Mouse (Mus musculus) hindbrain, embryonic 16.5 days (tissue): ENCODE data around the gene Lef1. TPM values are rescaled to one million over a fixed set of nuclear protein-coding genes. Genes with fewer than 3 reads are reported as not detected.

ENCODE experiments used
- ATAC-seq: fragments of 200-750 bp; cut with Nextera tagmentation; 2 replicates; pipeline ENCODE4 v1.8.0; 2017; ENCODE audit warnings: moderate TSS enrichment, moderate library complexity
- H3K27ac ChIP-seq: fragments of 300-500 bp; sonication (generic); 2 replicates; pipeline ENCODE4 v1.5.1; 2014; ENCODE audit warnings: low read depth, mild to moderate bottlenecking, control low read depth, low read length, moderate library complexity
- H3K27me3 ChIP-seq: fragments of 300-500 bp; sonication (generic); replicated peaks from 2 replicates; pipeline ENCODE4 v1.6.1; 2014; ENCODE audit warnings: low read length; ENCODE audit not compliant: control insufficient read depth, insufficient read depth
- H3K36me3 ChIP-seq: fragments of 300-500 bp; sonication (generic); 2 replicates; pipeline ENCODE4 v1.6.1; 2014; ENCODE audit warnings: mild to moderate bottlenecking, low read length, moderate library complexity, mixed read lengths; ENCODE audit not compliant: control insufficient read depth, insufficient read depth
- H3K4me1 ChIP-seq: fragments of 300-500 bp; sonication (generic); 2 replicates; pipeline ENCODE4 v1.6.1; 2014; ENCODE audit warnings: low read depth, low read length; ENCODE audit not compliant: control insufficient read depth, insufficient read depth
- H3K4me2 ChIP-seq: fragments of 300-500 bp; sonication (generic); 2 replicates; pipeline ENCODE4 v1.6.1; 2014; ENCODE audit warnings: mild to moderate bottlenecking, low read length, control low read depth, moderate library complexity
- H3K4me3 ChIP-seq: fragments of 300-500 bp; sonication (generic); 2 replicates; pipeline ENCODE4 v1.5.1; 2014; ENCODE audit warnings: mild to moderate bottlenecking, low read length, control low read depth, moderate library complexity
- H3K9ac ChIP-seq: fragments of 300-500 bp; sonication (generic); 2 replicates; pipeline ENCODE4 v1.6.1; 2014; ENCODE audit warnings: low read depth, mild to moderate bottlenecking, control low read depth, low read length, moderate library complexity
- H3K9me3 ChIP-seq: fragments of 300-500 bp; sonication (generic); 2 replicates; pipeline ENCODE4 v1.6.1; 2014; ENCODE audit warnings: mild to moderate bottlenecking, low read length, moderate library complexity; ENCODE audit not compliant: control insufficient read depth
- WGBS: fragments of 180-500 bp; shearing (Covaris S2); extraction: QIAGEN DNeasy Blood & Tissue Kit; methylation state at CpG from one replicate; pipeline ENCODE4 v1.1.7; 2014; 5-methylcytosine and 5-hydroxymethylcytosine counted together
- polyA plus RNA-seq: library from polyadenylated mRNA; unstranded; fragments of >200 nt; fragmentation: Nextera tagmentation; extraction: Ambion mirVana; gene quantifications from 2 replicates; pipeline ENCODE4 v1.2.1, GENCODE M21; 2015

Lef1 gene
- polyA plus RNA-seq, 1 experiment from 2014 or later, result 8.0 TPM

DNA sequence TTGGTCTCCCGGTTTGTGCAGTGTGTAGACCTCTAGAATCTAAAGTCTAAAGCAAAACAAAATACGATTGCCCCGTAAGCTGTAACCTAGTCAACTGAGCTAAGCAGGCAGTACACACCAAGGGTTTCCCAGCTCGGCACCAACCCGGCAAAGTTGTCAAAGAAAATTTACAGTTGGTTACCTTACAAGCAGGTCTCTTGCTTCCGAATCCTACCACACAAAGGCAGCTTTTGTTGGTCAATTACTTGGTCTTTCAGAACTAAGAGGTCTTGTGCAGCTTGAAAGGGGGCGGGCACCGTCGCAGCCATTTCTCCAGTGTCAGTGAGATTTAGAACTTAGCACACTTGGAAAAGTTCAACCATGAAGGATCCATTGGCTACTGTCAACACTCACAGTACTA lies 25.2 kb downstream of the Lef1 start:
- Histone ChIP-seq H3K4me2 (no peak overlapping the region), H3K27ac (no peak overlapping the region), H3K9ac (no peak overlapping the region), H3K4me1 (peaks cover 15% of the 10 kb centered on the region), H3K36me3 (no peaks in the 10 kb centered on the region), H3K9me3 (no peaks in the 10 kb centered on the region), H3K27me3 (peaks cover 2% of the 10 kb centered on the region; the same call in 1 of the 2 replicates), H3K4me3 (no peak overlapping the region)
- ATAC-seq, result no peak
- 34% methylated on average over 9 of the region's 9 CpGs for WGBS

DNA sequence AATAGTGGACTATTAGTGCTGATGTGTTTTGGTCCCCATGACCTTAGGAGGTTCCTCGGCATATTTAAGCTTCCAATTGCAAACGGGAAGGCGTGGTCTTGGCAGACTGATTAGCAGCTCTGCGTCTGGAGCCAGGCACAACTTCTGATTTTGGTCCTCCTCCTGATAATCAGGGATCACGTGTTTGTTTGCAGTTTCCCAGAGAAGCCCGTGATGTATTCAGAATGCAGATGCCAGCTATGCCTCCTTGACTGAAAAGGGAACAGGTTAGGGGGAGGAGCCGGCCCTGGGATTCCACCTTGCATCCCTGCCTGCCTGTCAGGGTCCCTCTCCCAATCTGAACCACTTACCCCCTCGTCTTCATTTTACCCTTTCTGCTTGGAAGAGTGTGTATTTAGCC lies 26.2 kb downstream of the Lef1 start:
- 12% methylated on average over 8 of the region's 8 CpGs for WGBS
- H3K4me2 ChIP-seq, result peak overlapping the region; percentile 47
- no peaks in the 10 kb centered on the region for H3K9me3 ChIP-seq
- H3K27ac ChIP-seq, result no peak overlapping the region
- no peak for ATAC-seq
- H3K4me1 ChIP-seq, result peaks cover 15% of the 10 kb centered on the region
- no peaks in the 10 kb centered on the region for H3K36me3 ChIP-seq
- no peak overlapping the region for H3K4me3 ChIP-seq
- H3K9ac ChIP-seq, result no peak overlapping the region
- peaks cover 2% of the 10 kb centered on the region; the same call in 1 of the 2 replicates for H3K27me3 ChIP-seq

DNA sequence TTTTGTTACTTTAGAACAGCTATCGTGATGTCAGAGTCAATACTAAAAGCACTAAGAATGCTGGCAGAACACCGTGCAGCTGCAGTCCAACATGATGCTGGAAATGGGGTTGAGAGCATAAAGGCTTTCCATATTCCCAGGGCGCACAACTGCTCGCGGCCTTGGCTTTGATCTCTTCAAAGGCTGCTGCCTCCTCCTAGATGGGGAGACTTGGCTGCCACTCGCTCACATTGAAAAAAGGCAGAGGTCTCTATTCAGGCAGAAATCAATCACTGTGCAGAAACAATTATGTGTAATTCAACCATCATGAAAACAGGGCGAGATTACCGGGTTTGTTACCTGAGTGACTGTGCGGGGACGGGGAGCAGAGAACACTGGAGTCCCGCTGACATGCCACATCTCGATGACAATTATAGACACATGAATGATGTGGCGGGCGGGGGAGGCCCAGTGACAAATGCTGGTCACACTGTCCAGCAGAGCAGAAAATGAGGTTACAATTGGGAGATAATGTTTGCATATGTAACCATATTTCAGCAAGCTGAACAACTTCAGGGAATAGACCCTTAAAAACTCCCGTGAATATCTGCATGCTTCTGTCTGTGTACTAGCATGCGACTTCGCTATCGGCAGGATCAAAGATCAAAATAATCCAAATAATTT lies 27.0 kb downstream of the Lef1 start:
- Histone ChIP-seq H3K27me3 (peaks cover 2% of the 10 kb centered on the region; the same call in 1 of the 2 replicates), H3K36me3 (no peaks in the 10 kb centered on the region), H3K4me1 (peaks cover 15% of the 10 kb centered on the region), H3K27ac (no peak overlapping the region; the same call in 1 of the 2 replicates), H3K4me3 (peak overlapping the region; percentile 11), H3K9ac (no peak overlapping the region), H3K9me3 (no peaks in the 10 kb centered on the region), H3K4me2 (peak overlapping the region; percentile 47)
- ATAC-seq, result peak; percentile 49; the same call in 1 of the 2 replicates
- WGBS, result 12% methylated on average over 18 of the region's 18 CpGs

DNA sequence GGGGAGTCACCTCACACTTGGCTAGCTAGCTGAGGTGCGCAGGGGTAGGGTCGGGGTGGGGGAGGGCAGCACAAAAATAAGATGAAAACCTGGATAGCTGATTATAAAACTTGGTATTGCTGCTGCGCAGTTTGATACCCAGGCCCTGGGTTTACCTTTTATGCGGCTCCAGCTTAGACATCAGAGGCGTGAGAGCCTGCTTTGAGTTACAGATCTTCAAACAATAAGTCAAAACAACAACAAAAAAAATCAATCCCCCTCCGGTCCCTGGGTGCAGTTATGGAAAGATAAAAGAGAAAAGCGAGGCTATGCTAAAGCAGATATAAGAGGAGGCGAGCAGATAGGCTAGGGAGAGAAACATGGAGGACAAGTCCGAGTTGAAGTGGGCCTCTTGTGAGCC lies 28.0 kb downstream of the Lef1 start:
- Histone ChIP-seq H3K27ac (no peak overlapping the region), H3K4me1 (peaks cover 15% of the 10 kb centered on the region), H3K9ac (no peak overlapping the region), H3K27me3 (peaks cover 2% of the 10 kb centered on the region; the same call in 1 of the 2 replicates), H3K4me3 (no peak overlapping the region), H3K36me3 (no peaks in the 10 kb centered on the region), H3K4me2 (no peak overlapping the region), H3K9me3 (no peaks in the 10 kb centered on the region)
- WGBS, result 79% methylated on average over 9 of the region's 9 CpGs
- ATAC-seq, result no peak

DNA sequence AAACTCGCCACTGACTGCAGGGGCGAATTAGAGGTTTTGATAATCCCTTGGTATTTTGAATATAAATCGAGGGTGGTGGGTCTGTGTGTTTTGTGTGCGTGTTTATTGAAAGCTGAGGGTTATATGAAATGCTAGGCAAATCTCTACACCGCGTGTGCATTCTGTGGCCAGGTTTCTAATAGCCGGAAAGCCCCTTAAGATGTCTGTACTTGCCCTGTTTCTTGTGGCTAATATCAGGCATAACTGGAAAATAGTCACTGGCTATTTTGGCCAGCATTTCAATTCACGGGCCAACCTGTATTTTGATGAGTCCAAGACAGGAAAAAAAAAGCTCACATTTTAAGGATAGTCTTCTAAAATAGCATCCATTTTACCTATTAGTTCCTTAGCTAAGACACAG lies 28.5 kb downstream of the Lef1 start:
- WGBS, result 84% methylated on average over 8 of the region's 8 CpGs
- no peak overlapping the region for H3K9ac ChIP-seq
- H3K27ac ChIP-seq, result no peak overlapping the region
- no peak overlapping the region for H3K4me3 ChIP-seq
- ATAC-seq, result no peak
- H3K4me2 ChIP-seq, result no peak overlapping the region
- peaks cover 2% of the 10 kb centered on the region; the same call in 1 of the 2 replicates for H3K27me3 ChIP-seq
- H3K9me3 ChIP-seq, result no peaks in the 10 kb centered on the region
- H3K4me1 ChIP-seq, result peaks cover 15% of the 10 kb centered on the region
- no peaks in the 10 kb centered on the region for H3K36me3 ChIP-seq

DNA sequence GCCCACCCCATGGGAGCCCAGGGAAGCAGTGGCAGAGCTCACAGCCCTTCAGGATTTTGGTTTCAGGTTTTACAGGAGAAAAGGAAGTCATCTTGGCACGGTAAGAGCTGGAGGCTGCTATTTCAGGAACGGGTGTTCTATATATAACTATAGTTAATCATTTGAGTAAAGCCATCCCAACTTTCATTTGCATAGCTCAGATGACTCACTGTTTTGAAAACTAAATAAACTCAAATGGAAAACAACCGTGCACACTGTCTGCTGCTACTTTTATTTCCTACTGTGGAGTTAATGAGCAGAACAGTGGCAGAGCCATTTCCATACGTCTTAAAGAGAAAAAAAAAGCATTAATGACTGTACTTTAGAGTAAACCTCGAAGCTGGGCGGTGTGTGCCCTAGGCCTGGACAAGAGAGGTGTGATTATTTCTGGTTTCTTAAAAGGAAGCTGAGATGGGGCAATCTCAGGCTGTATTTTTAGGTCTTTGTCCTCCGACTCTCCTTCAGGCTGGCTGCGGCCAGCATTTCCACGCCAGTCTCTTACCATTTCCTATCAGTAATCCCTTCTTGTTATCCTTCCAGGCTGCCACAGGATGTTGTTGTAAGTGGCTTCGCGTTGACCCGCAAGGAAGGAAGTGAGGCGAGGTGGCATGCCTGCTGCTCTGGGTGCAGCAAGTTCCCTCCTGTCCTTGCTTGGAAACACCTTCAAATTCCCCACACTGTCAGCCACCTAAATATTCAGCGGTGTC lies 29.2 kb downstream of the Lef1 start:
- H3K27ac ChIP-seq, result no peak overlapping the region
- no peak for ATAC-seq
- H3K36me3 ChIP-seq, result no peaks in the 10 kb centered on the region
- WGBS, result 66% methylated on average over 14 of the region's 14 CpGs
- H3K27me3 ChIP-seq, result peaks cover 2% of the 10 kb centered on the region; the same call in 1 of the 2 replicates
- no peaks in the 10 kb centered on the region for H3K9me3 ChIP-seq
- no peak overlapping the region for H3K4me3 ChIP-seq
- H3K4me2 ChIP-seq, result no peak overlapping the region
- H3K4me1 ChIP-seq, result peaks cover 15% of the 10 kb centered on the region
- no peak overlapping the region for H3K9ac ChIP-seq

DNA sequence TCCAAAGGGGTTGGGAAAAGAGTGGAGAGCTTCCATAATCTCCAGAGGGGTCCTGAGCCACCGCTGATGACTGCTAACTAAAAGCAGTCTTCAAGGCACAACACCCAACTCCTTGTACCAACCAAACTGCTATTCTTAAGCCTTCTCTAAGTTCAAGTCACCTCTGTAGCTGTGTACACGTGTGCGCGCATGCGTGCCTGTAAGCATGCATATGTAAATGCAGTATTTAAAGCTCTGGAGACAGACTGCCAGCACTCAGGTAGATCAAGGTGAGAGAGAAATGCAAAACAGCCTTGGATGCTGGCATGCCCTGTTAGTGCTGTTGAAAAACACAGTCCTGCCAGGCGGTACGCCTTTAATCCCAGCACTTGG lies 29.8 kb downstream of the Lef1 start:
- no peak overlapping the region for H3K4me3 ChIP-seq
- WGBS, result 89% methylated on average over 7 of the region's 7 CpGs
- no peak overlapping the region for H3K27ac ChIP-seq
- ATAC-seq, result no peak
- no peaks in the 10 kb centered on the region for H3K9me3 ChIP-seq
- no peaks in the 10 kb centered on the region for H3K36me3 ChIP-seq
- H3K9ac ChIP-seq, result no peak overlapping the region
- peaks cover 2% of the 10 kb centered on the region; the same call in 1 of the 2 replicates for H3K27me3 ChIP-seq
- H3K4me1 ChIP-seq, result peaks cover 15% of the 10 kb centered on the region
- H3K4me2 ChIP-seq, result no peak overlapping the region

DNA sequence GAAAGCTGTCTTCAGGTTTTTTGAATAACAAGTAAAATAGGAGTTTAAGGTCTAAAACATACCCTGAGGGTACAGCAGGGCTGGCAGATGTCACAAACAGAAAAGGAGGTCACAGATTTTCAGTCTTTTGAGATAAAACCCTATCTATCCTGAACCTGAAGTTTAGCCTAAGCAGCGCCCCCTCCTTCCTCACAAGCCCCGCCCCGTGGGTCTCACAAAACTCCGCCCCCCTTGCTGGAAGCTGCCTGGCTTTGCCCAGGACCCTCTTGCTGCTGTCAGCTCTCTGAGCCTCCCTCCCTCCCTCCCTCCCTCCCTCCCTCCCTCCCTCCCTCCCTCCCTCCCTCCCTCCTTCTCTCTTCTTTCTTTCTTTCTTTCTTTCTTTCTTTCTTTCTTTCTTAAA lies 31.3 kb downstream of the Lef1 start:
- H3K9ac ChIP-seq, result no peak overlapping the region
- no peaks in the 10 kb centered on the region for H3K27me3 ChIP-seq
- H3K36me3 ChIP-seq, result no peaks in the 10 kb centered on the region
- H3K4me2 ChIP-seq, result no peak overlapping the region
- 24% methylated on average over 4 of the region's 4 CpGs for WGBS
- peaks cover 12% of the 10 kb centered on the region for H3K4me1 ChIP-seq
- H3K4me3 ChIP-seq, result no peak overlapping the region
- no peak for ATAC-seq
- H3K27ac ChIP-seq, result no peak overlapping the region
- H3K9me3 ChIP-seq, result no peaks in the 10 kb centered on the region

DNA sequence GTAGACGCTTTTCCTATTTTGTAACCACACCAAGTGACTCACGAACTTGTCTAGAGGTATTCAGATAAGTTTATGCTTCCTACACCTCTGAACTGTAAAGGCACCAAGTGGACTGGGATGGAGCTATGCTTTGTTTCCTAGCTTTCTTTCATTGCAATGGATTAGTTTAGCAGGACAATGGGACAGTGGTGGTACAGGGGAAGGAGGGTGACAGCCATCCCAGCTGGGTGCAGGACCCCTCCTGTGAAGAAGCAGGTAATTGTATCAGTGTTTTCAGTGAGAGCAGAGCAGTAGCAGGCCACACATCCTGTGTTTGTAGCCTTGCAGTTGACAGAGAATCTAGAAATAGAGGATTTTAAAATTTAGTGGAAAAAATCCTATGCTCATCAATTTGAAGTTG lies 34.0 kb downstream of the Lef1 start:
- WGBS, result 48% methylated on average over 2 of the region's 2 CpGs
- no peaks in the 10 kb centered on the region for H3K36me3 ChIP-seq
- H3K9ac ChIP-seq, result no peak overlapping the region
- no peak for ATAC-seq
- no peaks in the 10 kb centered on the region for H3K9me3 ChIP-seq
- H3K4me1 ChIP-seq, result peaks cover under 1% of the 10 kb centered on the region
- no peak overlapping the region for H3K4me2 ChIP-seq
- H3K27me3 ChIP-seq, result no peaks in the 10 kb centered on the region
- H3K27ac ChIP-seq, result no peak overlapping the region
- H3K4me3 ChIP-seq, result no peak overlapping the region
